Mouse (Mus musculus) embryo, embryonic 10 days (tissue): Measurements from ENCODE around the gene Slit3.

Experiments used
- DNase-seq: peaks from one replicate; pipeline ENCODE4 v3.0.0-alpha.2; 2015; ENCODE audit warnings: low spot score

The Slit3 gene

GRCm38 (mm10) chr11:35350968-35351367 lies 229.9 kb downstream of the Slit3 start:
- DNase-seq: peak; percentile 27

GRCm38 (mm10) chr11:35351376-35351775 lies 230.4 kb downstream of the Slit3 start:
- DNase-seq: no peak

- DNase-seq: no peak
Measured at GRCm38 (mm10) chr11:35355811-35356210, 234.8 kb downstream of the Slit3 start.

GRCm38 (mm10) chr11:35361071-35361470 lies 240.0 kb downstream of the Slit3 start:
- no peak for DNase-seq

- no peak for DNase-seq
Measured at GRCm38 (mm10) chr11:35362975-35363374, 242.0 kb downstream of the Slit3 start.

GRCm38 (mm10) chr11:35364469-35364868 lies 243.4 kb downstream of the Slit3 start:
- no peak for DNase-seq

- no peak for DNase-seq
Measured at GRCm38 (mm10) chr11:35365510-35365931, 244.5 kb downstream of the Slit3 start.

GRCm38 (mm10) chr11:35366611-35367010 lies 245.6 kb downstream of the Slit3 start:
- no peak for DNase-seq

- no peak for DNase-seq
Measured at GRCm38 (mm10) chr11:35367248-35367647, 246.2 kb downstream of the Slit3 start.

GRCm38 (mm10) chr11:35369964-35370363 lies 248.9 kb downstream of the Slit3 start:
- no peak for DNase-seq

- peak; percentile 59 for DNase-seq
Measured at GRCm38 (mm10) chr11:35370705-35371104, 249.7 kb downstream of the Slit3 start.

- no peak for DNase-seq
Measured at GRCm38 (mm10) chr11:35372410-35372809, 251.4 kb downstream of the Slit3 start.

- no peak for DNase-seq
Measured at GRCm38 (mm10) chr11:35375072-35375471, 254.0 kb downstream of the Slit3 start.

GRCm38 (mm10) chr11:35378802-35379201 lies 257.8 kb downstream of the Slit3 start:
- no peak for DNase-seq

- DNase-seq: no peak
Measured at GRCm38 (mm10) chr11:35379407-35379806, 258.4 kb downstream of the Slit3 start.

- no peak for DNase-seq
Measured at GRCm38 (mm10) chr11:35380766-35381165, 259.7 kb downstream of the Slit3 start.

GRCm38 (mm10) chr11:35385444-35385843 lies 264.4 kb downstream of the Slit3 start:
- DNase-seq: peak; percentile 53

GRCm38 (mm10) chr11:35387826-35388225 lies 266.8 kb downstream of the Slit3 start:
- no peak for DNase-seq

- DNase-seq: peak; percentile 65
Measured at GRCm38 (mm10) chr11:35388471-35388870, 267.4 kb downstream of the Slit3 start.

GRCm38 (mm10) chr11:35389341-35389740 lies 268.3 kb downstream of the Slit3 start:
- DNase-seq: no peak

GRCm38 (mm10) chr11:35389780-35390435 lies 268.9 kb downstream of the Slit3 start:
- no peak for DNase-seq

- DNase-seq: no peak
Measured at GRCm38 (mm10) chr11:35393815-35394214, 272.8 kb downstream of the Slit3 start.

GRCm38 (mm10) chr11:35395376-35395775 lies 274.4 kb downstream of the Slit3 start:
- DNase-seq: no peak

GRCm38 (mm10) chr11:35398353-35398752 lies 277.3 kb downstream of the Slit3 start:
- no peak for DNase-seq
